Comparison of ENCODE assay signal across 26 mouse cellular contexts in genomic region chr8:36322578-36322977, GRCm38 (mm10).
"Had no signal": no experiment of that assay in that cellular context is flagged by ENCODE, and none has a peak within 500 bp of the region (broad histone marks: within the 10 kb centered on the region; RNA-seq: fewer than 3 reads in every experiment).

No protein-coding gene starts in this region.

- H3K9me3 ChIP-seq: embryonic facial prominence, embryonic 10.5 days; embryonic facial prominence, embryonic 12.5 days; embryonic facial prominence, embryonic 13.5 days; embryonic facial prominence, embryonic 15.5 days; forebrain, embryonic 10.5 days; forebrain, embryonic 12.5 days; forebrain, embryonic 13.5 days; forebrain, embryonic 15.5 days had no signal

- H3K27me3 ChIP-seq: embryonic facial prominence, embryonic 12.5 days; embryonic facial prominence, embryonic 13.5 days; embryonic facial prominence, embryonic 15.5 days; forebrain, embryonic 12.5 days; forebrain, embryonic 13.5 days; forebrain, embryonic 15.5 days had no signal

- H3K4me1 ChIP-seq: embryonic facial prominence, embryonic 10.5 days; embryonic facial prominence, embryonic 12.5 days; embryonic facial prominence, embryonic 13.5 days; embryonic facial prominence, embryonic 15.5 days; forebrain, embryonic 10.5 days; forebrain, embryonic 12.5 days had no signal

- H3K9ac ChIP-seq: embryonic facial prominence, embryonic 12.5 days; embryonic facial prominence, embryonic 13.5 days; embryonic facial prominence, embryonic 15.5 days; forebrain, embryonic 12.5 days; forebrain, embryonic 13.5 days; forebrain, embryonic 15.5 days; forebrain, postnatal 0 days had no signal

- ATAC-seq: forebrain, embryonic 13.5 days; forebrain, embryonic 14.5 days; forebrain, embryonic 15.5 days; forebrain, embryonic 16.5 days; forebrain, postnatal 0 days had no signal

- H3K27ac ChIP-seq: embryonic facial prominence, embryonic 10.5 days; embryonic facial prominence, embryonic 12.5 days; embryonic facial prominence, embryonic 13.5 days; embryonic facial prominence, embryonic 15.5 days; forebrain, embryonic 10.5 days; forebrain, embryonic 12.5 days; forebrain, embryonic 13.5 days; forebrain, embryonic 15.5 days; gastrocnemius, adult 2 months; heart, adult 2 months had no signal

- H3K4me3 ChIP-seq: embryonic facial prominence, embryonic 10.5 days; embryonic facial prominence, embryonic 12.5 days; embryonic facial prominence, embryonic 13.5 days; embryonic facial prominence, embryonic 15.5 days; erythroblast, embryonic 14.5 days; forebrain, embryonic 10.5 days; forebrain, embryonic 12.5 days; forebrain, embryonic 13.5 days; forebrain, embryonic 15.5 days; gastrocnemius, adult 2 months; heart, adult 2 months had no signal

- H3K4me2 ChIP-seq: embryonic facial prominence, embryonic 12.5 days; embryonic facial prominence, embryonic 13.5 days; embryonic facial prominence, embryonic 15.5 days; forebrain, embryonic 12.5 days; forebrain, embryonic 13.5 days; forebrain, embryonic 15.5 days had no signal

- DNase-seq: cerebellum, adult 8-10 months; cerebellum, adult 9-10 months; cerebellum, adult 9-11 months; cerebellum, postnatal 14 days; cerebellum, postnatal 25 days; cerebellum, postnatal 36 days; embryo, embryonic 11 days; forebrain, postnatal 0 days; gastrocnemius, adult 2 months; gastrocnemius, postnatal 10 days; gastrocnemius, postnatal 14 days; gastrocnemius, postnatal 25 days; gastrocnemius, postnatal 36 days; heart, adult 18-20 months; heart, adult 2 months had no signal

- H3K36me3 ChIP-seq: embryonic facial prominence, embryonic 10.5 days; embryonic facial prominence, embryonic 12.5 days; embryonic facial prominence, embryonic 13.5 days; embryonic facial prominence, embryonic 15.5 days; forebrain, embryonic 10.5 days; forebrain, embryonic 12.5 days; forebrain, embryonic 15.5 days had no signal
